Mouse (Mus musculus): Measurements from ENCODE around the gene Phf20. TPM values are rescaled to one million over a fixed set of nuclear protein-coding genes. Genes with fewer than 3 reads are reported as not detected.

The Phf20 gene
- polyA plus RNA-seq, 1 experiment, result 13.4 TPM

DNA sequence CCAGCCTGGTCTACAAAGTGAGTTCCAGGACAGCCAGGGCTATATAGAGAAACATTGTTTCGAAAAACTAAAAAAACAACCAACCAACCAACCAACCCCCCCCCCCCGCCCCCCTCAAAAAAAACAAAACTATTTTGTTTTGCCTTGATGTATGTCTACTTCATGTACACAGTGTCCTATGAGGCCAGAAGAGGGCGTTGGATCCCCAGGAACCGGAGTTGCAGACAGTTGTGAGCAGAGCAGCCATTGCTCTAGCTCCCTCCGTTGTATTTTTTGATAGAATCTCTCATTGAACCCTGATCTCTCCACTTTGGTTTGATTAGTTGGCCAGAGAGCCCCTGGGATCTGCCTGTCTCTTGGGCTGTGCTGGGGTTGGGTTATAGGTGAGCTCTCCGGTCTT lies 7.7 kb downstream of the Phf20 start:
- Histone ChIP-seq H3K27me3 (ENCODE audit: control insufficient read depth, insufficient read depth, insufficient read length) (no peaks in the 10 kb centered on the region), H3K36me3 (ENCODE audit: control insufficient read depth, insufficient read depth) (peaks cover 18% of the 10 kb centered on the region), H3K4me3 (no peak overlapping the region), H3K79me2 (ENCODE audit: control insufficient read depth, insufficient read depth) (peaks cover 87% of the 10 kb centered on the region), H3ac (ENCODE audit: control insufficient read depth, insufficient read length) (no peak overlapping the region), H3K4me2 (ENCODE audit: low read depth) (no peak overlapping the region)
- TF ChIP-seq MYOG (IDR thresholded peaks at IDR 0.05; ENCODE audit: control insufficient read depth in 1 of 3, insufficient read depth in 1 of 3, insufficient read length in 2 of 3, low read depth in 2 of 3), result no peak
- no peak for TF ChIP-seq CEBPB (IDR thresholded peaks at IDR 0.05; ENCODE audit: insufficient read depth, poor library complexity, severe bottlenecking)
- TF ChIP-seq TCF3 (IDR thresholded peaks at IDR 0.05; ENCODE audit: insufficient read length, low read depth), result no peak
- TF ChIP-seq SRF (IDR thresholded peaks at IDR 0.05; ENCODE audit: control insufficient read depth, insufficient read length, low read depth), result no peak
- TF ChIP-seq MYOD1 (IDR thresholded peaks at IDR 0.05; ENCODE audit: control insufficient read depth in 1 of 3, insufficient read length in 2 of 3, low read depth in 2 of 3), result no peak
- TF ChIP-seq MAX (IDR thresholded peaks at IDR 0.05; ENCODE audit: low read depth), result no peak
- TF ChIP-seq POLR2A (IDR thresholded peaks at IDR 0.05; ENCODE audit: insufficient read length, low read depth), result no peak
- TF ChIP-seq POLR2AphosphoS2 (IDR thresholded peaks at IDR 0.05; ENCODE audit: insufficient read length, low read depth), result no peak
- no peak for TF ChIP-seq TCF12 (IDR thresholded peaks at IDR 0.05; ENCODE audit: insufficient read depth, poor library complexity, severe bottlenecking)
- no peak for TF ChIP-seq USF1 (IDR thresholded peaks at IDR 0.05; ENCODE audit: low read depth)
- no peak for TF ChIP-seq REST (IDR thresholded peaks at IDR 0.05; ENCODE audit: insufficient read depth, insufficient read length)
- no peak for TF ChIP-seq E2F4 (IDR thresholded peaks at IDR 0.05; ENCODE audit: insufficient read depth)

GRCm38 (mm10) chr2:156217786-156218185 lies 21.5 kb downstream of the Phf20 start:
- Histone ChIP-seq H3K27me3 (ENCODE audit: control insufficient read depth, insufficient read depth, insufficient read length) (no peaks in the 10 kb centered on the region), H3ac (ENCODE audit: control insufficient read depth, insufficient read length) (no peak overlapping the region), H3K4me2 (ENCODE audit: low read depth) (no peak overlapping the region), H3K36me3 (ENCODE audit: control insufficient read depth, insufficient read depth) (peaks cover 5% of the 10 kb centered on the region), H3K79me2 (ENCODE audit: control insufficient read depth, insufficient read depth) (peaks cover 64% of the 10 kb centered on the region), H3K4me3 (no peak overlapping the region)
- TF ChIP-seq TCF12 (IDR thresholded peaks at IDR 0.05; ENCODE audit: insufficient read depth, poor library complexity, severe bottlenecking) (no peak), POLR2AphosphoS2 (IDR thresholded peaks at IDR 0.05; ENCODE audit: insufficient read length, low read depth) (no peak), USF1 (IDR thresholded peaks at IDR 0.05; ENCODE audit: low read depth) (no peak), MYOG (IDR thresholded peaks at IDR 0.05; ENCODE audit: control insufficient read depth in 1 of 3, insufficient read depth in 1 of 3, insufficient read length in 2 of 3, low read depth in 2 of 3) (no peak), MAX (IDR thresholded peaks at IDR 0.05; ENCODE audit: low read depth) (no peak), SRF (IDR thresholded peaks at IDR 0.05; ENCODE audit: control insufficient read depth, insufficient read length, low read depth) (no peak), MYOD1 (IDR thresholded peaks at IDR 0.05; ENCODE audit: control insufficient read depth in 1 of 3, insufficient read length in 2 of 3, low read depth in 2 of 3) (no peak), E2F4 (IDR thresholded peaks at IDR 0.05; ENCODE audit: insufficient read depth) (no peak), REST (IDR thresholded peaks at IDR 0.05; ENCODE audit: insufficient read depth, insufficient read length) (no peak)

DNA sequence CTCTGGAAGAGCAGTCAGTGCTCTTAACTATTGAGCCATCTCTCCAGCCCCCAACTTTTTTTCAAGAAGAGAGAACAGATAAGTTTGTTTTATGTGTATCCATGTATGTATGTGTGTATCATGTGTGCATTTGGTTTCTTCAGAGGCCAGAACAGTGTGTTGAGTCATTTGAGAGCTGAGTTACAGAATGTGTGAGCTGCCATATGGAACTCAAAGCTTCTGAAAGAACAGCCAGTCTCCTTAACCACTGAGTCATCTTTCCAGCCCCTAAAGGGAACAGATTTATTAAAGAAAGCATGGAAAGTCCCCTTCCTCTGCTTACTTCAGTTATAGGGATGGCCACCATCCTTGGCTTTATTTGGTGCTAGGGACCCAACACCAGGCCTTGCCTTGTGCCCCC lies 25.8 kb downstream of the Phf20 start:
- H3K4me3 ChIP-seq, result no peak overlapping the region
- no peak overlapping the region for H3K4me2 ChIP-seq (ENCODE audit: low read depth)
- peaks cover 24% of the 10 kb centered on the region for H3K36me3 ChIP-seq (ENCODE audit: control insufficient read depth, insufficient read depth)
- no peak for TF ChIP-seq CEBPB (IDR thresholded peaks at IDR 0.05; ENCODE audit: insufficient read depth, poor library complexity, severe bottlenecking)
- no peak for TF ChIP-seq TCF3 (IDR thresholded peaks at IDR 0.05; ENCODE audit: insufficient read length, low read depth)
- TF ChIP-seq MYOD1 (IDR thresholded peaks at IDR 0.05; ENCODE audit: control insufficient read depth in 1 of 3, insufficient read length in 2 of 3, low read depth in 2 of 3), result no peak
- no peak for TF ChIP-seq USF1 (IDR thresholded peaks at IDR 0.05; ENCODE audit: low read depth)
- no peak for TF ChIP-seq POLR2A (IDR thresholded peaks at IDR 0.05; ENCODE audit: insufficient read length, low read depth)
- TF ChIP-seq E2F4 (IDR thresholded peaks at IDR 0.05; ENCODE audit: insufficient read depth), result no peak
- TF ChIP-seq SRF (IDR thresholded peaks at IDR 0.05; ENCODE audit: control insufficient read depth, insufficient read length, low read depth), result no peak
- no peak for TF ChIP-seq REST (IDR thresholded peaks at IDR 0.05; ENCODE audit: insufficient read depth, insufficient read length)
- no peak for TF ChIP-seq MAX (IDR thresholded peaks at IDR 0.05; ENCODE audit: low read depth)
- no peak for TF ChIP-seq MYOG (IDR thresholded peaks at IDR 0.05; ENCODE audit: control insufficient read depth in 1 of 3, insufficient read depth in 1 of 3, insufficient read length in 2 of 3, low read depth in 2 of 3)
- no peak for TF ChIP-seq POLR2AphosphoS2 (IDR thresholded peaks at IDR 0.05; ENCODE audit: insufficient read length, low read depth)
- TF ChIP-seq TCF12 (IDR thresholded peaks at IDR 0.05; ENCODE audit: insufficient read depth, poor library complexity, severe bottlenecking), result no peak
- H3K79me2 ChIP-seq (ENCODE audit: control insufficient read depth, insufficient read depth), result peaks cover 63% of the 10 kb centered on the region
- no peak overlapping the region for H3ac ChIP-seq (ENCODE audit: control insufficient read depth, insufficient read length)
- no peaks in the 10 kb centered on the region for H3K27me3 ChIP-seq (ENCODE audit: control insufficient read depth, insufficient read depth, insufficient read length)

DNA sequence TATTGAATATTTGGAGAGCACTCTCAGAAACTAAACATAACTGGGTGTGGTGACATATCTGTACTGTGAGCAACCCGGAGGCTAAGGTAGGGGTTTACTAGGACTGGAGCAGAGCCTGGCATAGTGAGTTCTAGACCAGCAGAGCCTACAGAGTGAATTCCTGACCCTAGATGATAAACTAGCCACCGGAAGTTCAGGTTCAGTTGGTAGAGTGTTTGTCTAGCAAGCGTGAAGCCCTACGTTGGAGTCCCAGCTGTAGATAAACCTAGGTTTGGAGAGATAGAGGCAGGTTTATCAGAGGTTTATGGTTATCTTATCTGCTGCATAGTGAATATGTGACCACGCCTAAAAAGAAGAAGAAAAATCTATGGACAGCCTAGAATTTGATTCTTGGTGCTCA lies 27.8 kb downstream of the Phf20 start:
- H3ac ChIP-seq (ENCODE audit: control insufficient read depth, insufficient read length), result no peak overlapping the region
- peaks cover 24% of the 10 kb centered on the region for H3K36me3 ChIP-seq (ENCODE audit: control insufficient read depth, insufficient read depth)
- no peak overlapping the region for H3K4me2 ChIP-seq (ENCODE audit: low read depth)
- H3K4me3 ChIP-seq, result no peak overlapping the region
- peaks cover 57% of the 10 kb centered on the region for H3K79me2 ChIP-seq (ENCODE audit: control insufficient read depth, insufficient read depth)
- TF ChIP-seq USF1 (IDR thresholded peaks at IDR 0.05; ENCODE audit: low read depth) (no peak), MYOG (IDR thresholded peaks at IDR 0.05; ENCODE audit: control insufficient read depth in 1 of 3, insufficient read depth in 1 of 3, insufficient read length in 2 of 3, low read depth in 2 of 3) (no peak), TCF12 (IDR thresholded peaks at IDR 0.05; ENCODE audit: insufficient read depth, poor library complexity, severe bottlenecking) (no peak), REST (IDR thresholded peaks at IDR 0.05; ENCODE audit: insufficient read depth, insufficient read length) (no peak), E2F4 (IDR thresholded peaks at IDR 0.05; ENCODE audit: insufficient read depth) (no peak), TCF3 (IDR thresholded peaks at IDR 0.05; ENCODE audit: insufficient read length, low read depth) (no peak)
- H3K27me3 ChIP-seq (ENCODE audit: control insufficient read depth, insufficient read depth, insufficient read length), result no peaks in the 10 kb centered on the region

GRCm38 (mm10) chr2:156227689-156228088 lies 31.4 kb downstream of the Phf20 start:
- Histone ChIP-seq H3K4me2 (ENCODE audit: low read depth) (peak overlapping the region; percentile 42), H3K4me3 (no peak overlapping the region), H3K79me2 (ENCODE audit: control insufficient read depth, insufficient read depth) (peaks cover 63% of the 10 kb centered on the region), H3K27me3 (ENCODE audit: control insufficient read depth, insufficient read depth, insufficient read length) (no peaks in the 10 kb centered on the region), H3K36me3 (ENCODE audit: control insufficient read depth, insufficient read depth) (peaks cover 19% of the 10 kb centered on the region), H3ac (ENCODE audit: control insufficient read depth, insufficient read length) (no peak overlapping the region)
- peak; percentile 89 to 95 (median 93) for TF ChIP-seq MYOD1 (IDR thresholded peaks at IDR 0.05; ENCODE audit: control insufficient read depth in 1 of 3, insufficient read length in 2 of 3, low read depth in 2 of 3)
- TF ChIP-seq MAX (IDR thresholded peaks at IDR 0.05; ENCODE audit: low read depth), result no peak
- TF ChIP-seq REST (IDR thresholded peaks at IDR 0.05; ENCODE audit: insufficient read depth, insufficient read length), result no peak
- no peak for TF ChIP-seq POLR2AphosphoS2 (IDR thresholded peaks at IDR 0.05; ENCODE audit: insufficient read length, low read depth)
- no peak for TF ChIP-seq USF1 (IDR thresholded peaks at IDR 0.05; ENCODE audit: low read depth)
- TF ChIP-seq TCF3 (IDR thresholded peaks at IDR 0.05; ENCODE audit: insufficient read length, low read depth), result no peak
- no peak for TF ChIP-seq MYOG (IDR thresholded peaks at IDR 0.05; ENCODE audit: control insufficient read depth in 1 of 3, insufficient read depth in 1 of 3, insufficient read length in 2 of 3, low read depth in 2 of 3)
- TF ChIP-seq TCF12 (IDR thresholded peaks at IDR 0.05; ENCODE audit: insufficient read depth, poor library complexity, severe bottlenecking), result peak; percentile 42
- no peak for TF ChIP-seq POLR2A (IDR thresholded peaks at IDR 0.05; ENCODE audit: insufficient read length, low read depth)
- no peak for TF ChIP-seq CEBPB (IDR thresholded peaks at IDR 0.05; ENCODE audit: insufficient read depth, poor library complexity, severe bottlenecking)
